Comparison of ENCODE assay signal across 8 mouse cellular contexts in the genomic region with DNA sequence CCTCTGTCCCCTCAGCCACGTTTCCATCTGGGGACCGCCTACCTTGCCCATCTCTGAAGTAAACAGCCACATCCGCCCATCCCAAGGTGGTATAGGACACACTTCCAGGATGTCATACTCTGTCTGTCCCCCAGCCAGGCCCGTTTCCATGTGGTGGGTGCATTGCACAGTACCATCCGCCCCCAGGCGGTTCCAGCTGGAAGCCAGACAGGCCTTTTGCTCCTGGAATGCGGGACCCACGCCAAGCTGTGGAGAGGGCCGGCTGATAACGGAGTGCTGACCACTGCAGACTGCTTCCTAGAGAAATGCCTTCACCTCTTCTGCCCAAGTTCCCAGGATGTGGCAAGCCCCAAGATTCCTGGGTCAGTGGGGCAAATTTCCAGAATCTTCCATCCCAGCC.
DNase-seq lines count a peak whose midpoint lies in the region; ATAC-seq and TF ChIP-seq lines count a peak whose summit lies in the region.

No protein-coding gene starts in this region.

- H3K27ac ChIP-seq in embryonic facial prominence, embryonic 14.5 days (replicated peaks; ENCODE audit: low read depth, low read length) = 0 out of 2 replicates have a peak overlapping the region, but pooled peaks have one; percentile 28
- no peak overlapping the region for H3K27ac ChIP-seq in liver, adult 2 months (replicated peaks; ENCODE audit: insufficient read depth, low read depth, low read length)
- H3K27ac ChIP-seq in stomach, postnatal 0 days (replicated peaks) = 0 out of 2 replicates have a peak overlapping the region, but pooled peaks have one; percentile 3
- no peak overlapping the region for H3K27ac ChIP-seq in hindbrain, embryonic 11.5 days (ENCODE audit: low read depth, low read length)

- peaks cover 87% of the 10 kb centered on the region for H3K36me3 ChIP-seq in megakaryocyte, embryonic 14.5 days (replicated peaks; ENCODE audit: low read length)
- no peaks in the 10 kb centered on the region for H3K36me3 ChIP-seq in embryonic facial prominence, embryonic 14.5 days (ENCODE audit: control insufficient read depth, insufficient read depth, low read length)
- no peaks in the 10 kb centered on the region for H3K36me3 ChIP-seq in liver, adult 2 months (ENCODE audit: control insufficient read depth, insufficient read depth, low read length)
- H3K36me3 ChIP-seq in stomach, postnatal 0 days (ENCODE audit: control insufficient read depth, insufficient read depth, low read length) = no peaks in the 10 kb centered on the region
- H3K36me3 ChIP-seq in hindbrain, embryonic 11.5 days (ENCODE audit: control insufficient read depth, insufficient read depth, low read length) = no peaks in the 10 kb centered on the region

- H3K27me3 ChIP-seq in megakaryocyte, embryonic 14.5 days (replicated peaks) = peaks cover 78% of the 10 kb centered on the region
- H3K27me3 ChIP-seq in embryonic facial prominence, embryonic 14.5 days (replicated peaks; ENCODE audit: control insufficient read depth, insufficient read depth, low read length) = no peaks in the 10 kb centered on the region
- no peaks in the 10 kb centered on the region for H3K27me3 ChIP-seq in liver, adult 2 months (ENCODE audit: control insufficient read depth, insufficient read depth, low read length)
- no peaks in the 10 kb centered on the region for H3K27me3 ChIP-seq in stomach, postnatal 0 days (ENCODE audit: control insufficient read depth, insufficient read depth, low read length)
- 0 out of 2 replicates have a peak, but pooled peaks cover 2% of the 10 kb centered on the region for H3K27me3 ChIP-seq in hindbrain, embryonic 11.5 days (ENCODE audit: control insufficient read depth, insufficient read depth, low read length)

- no peaks in the 10 kb centered on the region for H3K79me2 ChIP-seq in liver, adult 2 months (ENCODE audit: control insufficient read depth, insufficient read depth, low read length)

- no peaks in the 10 kb centered on the region for H3K9me3 ChIP-seq in megakaryocyte, embryonic 14.5 days
- no peaks in the 10 kb centered on the region for H3K9me3 ChIP-seq in embryonic facial prominence, embryonic 14.5 days (ENCODE audit: control insufficient read depth, low read length)
- no peaks in the 10 kb centered on the region for H3K9me3 ChIP-seq in stomach, postnatal 0 days (ENCODE audit: control insufficient read depth, low read length)
- no peaks in the 10 kb centered on the region for H3K9me3 ChIP-seq in hindbrain, embryonic 11.5 days (ENCODE audit: control insufficient read depth, low read length)

- peak; percentile 71 for TF ChIP-seq CTCF in liver, adult 2 months (IDR thresholded peaks at IDR 0.05; ENCODE audit: low read depth, low read length)
- TF ChIP-seq CTCF in stomach, postnatal 0 days (IDR thresholded peaks at IDR 0.05; ENCODE audit: low read depth) = peak; percentile 73

- intact Hi-C loops in heart, postnatal 25 days (cut with DNase I) = no loop called here

- WGBS in embryonic facial prominence, embryonic 14.5 days = 32% methylated on average over 10 of the region's 10 CpGs
- WGBS in liver, adult 2 months = 18% methylated on average over 10 of the region's 10 CpGs
- 26% methylated on average over 10 of the region's 10 CpGs for WGBS in stomach, postnatal 0 days
- 69% methylated on average over 10 of the region's 10 CpGs for WGBS in hindbrain, embryonic 11.5 days

- DNase-seq in embryonic facial prominence, embryonic 14.5 days (ENCODE audit: low spot score) = peak; percentile 86
- DNase-seq in heart, postnatal 25 days (ENCODE audit: low spot score) = peak; percentile 80
- DNase-seq in liver, adult 2 months (ENCODE audit: extremely low read depth, low read depth, low spot score) = peak; percentile 63
- peak; percentile 72 for DNase-seq in stomach, postnatal 0 days (ENCODE audit: low spot score)
- DNase-seq in B cell, adult 2 months = no peak
- DNase-seq in hindbrain, embryonic 11.5 days (ENCODE audit: low spot score) = no peak

- no peak overlapping the region for H3K4me2 ChIP-seq in embryonic facial prominence, embryonic 14.5 days (ENCODE audit: low read depth, low read length)
- H3K4me2 ChIP-seq in stomach, postnatal 0 days (replicated peaks; ENCODE audit: low read depth) = no peak overlapping the region
- H3K4me2 ChIP-seq in hindbrain, embryonic 11.5 days (replicated peaks; ENCODE audit: low read depth, low read length) = no peak overlapping the region

- no peak for TF ChIP-seq EP300 in stomach, postnatal 0 days (optimal IDR thresholded peaks at IDR 0.05)

- no peak overlapping the region for H3K9ac ChIP-seq in embryonic facial prominence, embryonic 14.5 days (ENCODE audit: low read depth, low read length)
- H3K9ac ChIP-seq in liver, adult 2 months (ENCODE audit: low read depth, low read length) = peak overlapping the region; percentile 18; the same call in 1 of the 2 replicates
- no peak overlapping the region; the same call in 1 of the 2 replicates for H3K9ac ChIP-seq in stomach, postnatal 0 days (ENCODE audit: low read length)
- no peak overlapping the region for H3K9ac ChIP-seq in hindbrain, embryonic 11.5 days (ENCODE audit: low read depth, low read length)

- H3K4me1 ChIP-seq in megakaryocyte, embryonic 14.5 days = peaks cover 94% of the 10 kb centered on the region
- peaks cover 17% of the 10 kb centered on the region for H3K4me1 ChIP-seq in embryonic facial prominence, embryonic 14.5 days (ENCODE audit: control insufficient read depth, insufficient read depth, low read length)
- H3K4me1 ChIP-seq in liver, adult 2 months (ENCODE audit: control insufficient read depth, insufficient read depth, low read length) = peaks cover 20% of the 10 kb centered on the region
- H3K4me1 ChIP-seq in stomach, postnatal 0 days (replicated peaks; ENCODE audit: control insufficient read depth, insufficient read depth) = peaks cover 8% of the 10 kb centered on the region; the same call in 1 of the 2 replicates
- H3K4me1 ChIP-seq in hindbrain, embryonic 11.5 days (replicated peaks; ENCODE audit: control insufficient read depth, insufficient read depth, low read length) = no peaks in the 10 kb centered on the region

- ATAC-seq in megakaryocyte, adult 5-6 weeks (ENCODE audit: poor library complexity, severe bottlenecking) = no peak
- peak; percentile 64; the same call in 1 of the 2 replicates for ATAC-seq in embryonic facial prominence, embryonic 14.5 days (ENCODE audit: low read depth)
- peak; percentile 59; the same call in 1 of the 2 replicates for ATAC-seq in stomach, postnatal 0 days (ENCODE audit: low FRiP score, low TSS enrichment)
- ATAC-seq in hindbrain, embryonic 11.5 days (ENCODE audit: low FRiP score) = no peak

- H3K4me3 ChIP-seq in megakaryocyte, embryonic 14.5 days (replicated peaks) = peak overlapping the region; percentile 55
- H3K4me3 ChIP-seq in embryonic facial prominence, embryonic 14.5 days (ENCODE audit: low read depth, low read length) = no peak overlapping the region
- H3K4me3 ChIP-seq in liver, adult 2 months (ENCODE audit: insufficient read depth, low read depth, low read length) = no peak overlapping the region
- no peak overlapping the region for H3K4me3 ChIP-seq in stomach, postnatal 0 days (ENCODE audit: low read depth, low read length)
- H3K4me3 ChIP-seq in hindbrain, embryonic 11.5 days (ENCODE audit: low read depth, low read length) = no peak overlapping the region

- TF ChIP-seq POLR2A in liver, adult 2 months (IDR thresholded peaks at IDR 0.05; ENCODE audit: extremely low read depth, insufficient read depth, low read length) = no peak

Comparison
In these comparisons a context has a peak if more than half of its experiments do, and no peak if none do; other contexts are left out.
1. ATAC-seq: peak in embryonic facial prominence, embryonic 14.5 days (single experiment) and stomach, postnatal 0 days (single experiment); none in megakaryocyte, adult 5-6 weeks (single experiment) and hindbrain, embryonic 11.5 days (single experiment).
2. DNase-seq: peak in embryonic facial prominence, embryonic 14.5 days (single experiment), heart, postnatal 25 days (single experiment), liver, adult 2 months (single experiment) and stomach, postnatal 0 days (single experiment); none in B cell, adult 2 months (0 of 2) and hindbrain, embryonic 11.5 days (single experiment).
3. H3K27ac ChIP-seq: peak in embryonic facial prominence, embryonic 14.5 days (single experiment) and stomach, postnatal 0 days (single experiment); none in liver, adult 2 months (single experiment) and hindbrain, embryonic 11.5 days (single experiment).